Mouse (Mus musculus): Measurements from ENCODE around the gene Gtpbp3.

- no peak for TF ChIP-seq POLR2A (IDR thresholded peaks at IDR 0.05; ENCODE audit: low read depth, low read length)
- TF ChIP-seq CTCF (IDR thresholded peaks at IDR 0.05; ENCODE audit: borderline replicate concordance, insufficient read depth, low read length), result no peak
These were observed 23.7 kb downstream of the Gtpbp3 start, which contains the start of gene Plvap for GRCm38 (mm10) chr8:71511644-71512043.
